Comparison of ENCODE assay signal across 8 mouse cellular contexts in genomic region chr9:62521541-62521940, GRCm38 (mm10). TPM values are rescaled to one million over a fixed set of nuclear protein-coding genes. Genes with fewer than 3 reads are reported as not detected.
A peak's percentile ranks its signal among the peaks of the same experiment; 100 is the strongest.
DNase-seq lines count a peak whose midpoint lies in the region; ATAC-seq lines count a peak whose summit lies in the region.

No protein-coding gene starts in this region.

- DNase-seq in frontal cortex, adult 2 months (ENCODE audit: extremely low spot score in 1 of 2, low spot score in 1 of 2), result no peak
- DNase-seq in hindbrain, embryonic 14.5 days (ENCODE audit: low spot score), result no peak
- DNase-seq in lung, postnatal 4 days, result peak; percentile 43 to 75
- DNase-seq in spleen, adult 18-20 months, result no peak
- DNase-seq in cerebellum, adult 11-12 months, result no peak
- no peak for DNase-seq in thymus, postnatal 25 days

- peak overlapping the region; percentile 63 for H3K27ac ChIP-seq in forebrain, embryonic 13.5 days
- peak overlapping the region; percentile 75 for H3K27ac ChIP-seq in hindbrain, embryonic 14.5 days

- H3K9ac ChIP-seq in forebrain, embryonic 13.5 days, result peak overlapping the region; percentile 30; the same call in 1 of the 2 replicates
- peak overlapping the region; percentile 9; the same call in 1 of the 2 replicates for H3K9ac ChIP-seq in hindbrain, embryonic 14.5 days

- ATAC-seq in frontal cortex, adult (ENCODE audit: low TSS enrichment), result peak; percentile 15; the same call in 1 of the 2 replicates
- no peak for ATAC-seq in forebrain, embryonic 13.5 days
- ATAC-seq in hindbrain, embryonic 14.5 days (ENCODE audit: low FRiP score), result no peak

- no peaks in the 10 kb centered on the region; the same call in 1 of the 2 replicates for H3K36me3 ChIP-seq in forebrain, embryonic 13.5 days (ENCODE audit: poor library complexity, severe bottlenecking)
- no peaks in the 10 kb centered on the region for H3K36me3 ChIP-seq in hindbrain, embryonic 14.5 days (replicated peaks; ENCODE audit: control insufficient read depth, insufficient read depth)

- H3K4me2 ChIP-seq in forebrain, embryonic 13.5 days, result no peak overlapping the region
- no peak overlapping the region for H3K4me2 ChIP-seq in hindbrain, embryonic 14.5 days (replicated peaks)

- H3K4me3 ChIP-seq in forebrain, embryonic 13.5 days, result no peak overlapping the region
- no peak overlapping the region for H3K4me3 ChIP-seq in hindbrain, embryonic 14.5 days (replicated peaks; ENCODE audit: low read length)

- peaks cover 96% of the 10 kb centered on the region for H3K4me1 ChIP-seq in forebrain, embryonic 13.5 days
- peaks cover 80% of the 10 kb centered on the region for H3K4me1 ChIP-seq in hindbrain, embryonic 14.5 days (replicated peaks; ENCODE audit: control insufficient read depth, insufficient read depth, low read length)

- no peaks in the 10 kb centered on the region for H3K27me3 ChIP-seq in forebrain, embryonic 13.5 days
- H3K27me3 ChIP-seq in hindbrain, embryonic 14.5 days (ENCODE audit: control insufficient read depth, insufficient read depth, low read length), result no peaks in the 10 kb centered on the region

- 48% methylated on average over 9 of the region's 9 CpGs for WGBS in forebrain, embryonic 13.5 days
- WGBS in hindbrain, embryonic 14.5 days, result 33% methylated on average over 9 of the region's 9 CpGs

- H3K9me3 ChIP-seq in forebrain, embryonic 13.5 days (replicated peaks), result no peaks in the 10 kb centered on the region
- no peaks in the 10 kb centered on the region for H3K9me3 ChIP-seq in hindbrain, embryonic 14.5 days (ENCODE audit: control insufficient read depth, low read length)

RNA-seq across cellular contexts. Expression of gene Coro2b, which starts 15.3 kb away (rescaled TPM):
- polyA plus RNA-seq in frontal cortex, adult 2 months (2012; rRNA removed), result 97.7 and 104 TPM in 2 replicates
- 35.5 and 37.0 TPM in 2 replicates for polyA plus RNA-seq in forebrain, embryonic 13.5 days (2015; fragmentation: Nextera tagmentation; extraction: Ambion mirVana)
- 35.8 and 38.5 TPM in 2 replicates for polyA plus RNA-seq in hindbrain, embryonic 14.5 days (2014; fragmentation: Nextera tagmentation; extraction: Ambion mirVana)

Comparison
In these comparisons a context has a peak if more than half of its experiments do, and no peak if none do; other contexts are left out.
1. DNase-seq: peak in lung, postnatal 4 days (2 of 2); none in frontal cortex, adult 2 months (0 of 2), hindbrain, embryonic 14.5 days (single experiment), spleen, adult 18-20 months (0 of 2), cerebellum, adult 11-12 months (single experiment) and thymus, postnatal 25 days (single experiment).